8 mouse cellular contexts compared by ENCODE assay signal in the genomic region with DNA sequence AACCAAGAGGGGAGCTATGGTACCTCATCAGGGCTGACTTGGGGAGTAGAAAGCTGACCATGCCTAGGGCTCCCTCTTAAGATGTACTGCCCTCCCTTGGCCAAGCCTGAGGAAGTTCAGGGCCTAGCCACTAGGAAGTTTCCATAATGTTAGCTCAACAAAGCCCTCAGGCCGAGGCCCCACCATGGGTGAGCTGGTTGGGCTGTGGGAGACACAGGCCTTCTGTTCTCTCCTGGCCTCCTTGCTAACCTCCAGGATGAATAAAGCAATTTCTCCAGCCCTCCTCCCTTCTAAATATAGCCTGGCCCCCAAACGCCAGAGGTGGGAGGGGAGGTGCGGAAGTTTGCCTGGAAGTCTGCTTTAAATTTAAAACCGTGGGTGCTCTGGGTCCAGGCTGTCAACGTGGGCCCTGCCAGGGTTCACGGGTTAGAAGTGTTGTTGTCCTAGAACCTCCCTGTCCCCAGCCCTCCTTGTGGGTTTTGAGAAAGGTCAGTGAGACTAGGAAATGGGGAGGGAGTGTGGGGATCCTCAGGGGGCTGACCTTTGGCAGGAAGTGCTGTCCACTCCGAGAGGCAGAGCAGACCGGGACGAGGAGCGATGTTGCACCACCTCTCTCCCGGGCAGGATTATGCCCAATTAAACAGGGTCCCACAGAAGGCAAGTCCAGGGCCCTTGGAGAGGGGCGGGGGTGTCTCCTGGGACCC. TPM values are rescaled to one million over a fixed set of nuclear protein-coding genes. Genes with fewer than 3 reads are reported as not detected.
A peak's percentile ranks its signal among the peaks of the same experiment; 100 is the strongest.
DNase-seq lines count a peak whose midpoint lies in the region; ATAC-seq and TF ChIP-seq lines count a peak whose summit lies in the region.

No protein-coding gene starts in this region.

- H3ac ChIP-seq in myocyte (ENCODE audit: control insufficient read depth, insufficient read length) = no peak overlapping the region

- H3K4me3 ChIP-seq in kidney, postnatal 0 days (replicated peaks; ENCODE audit: low read depth, low read length) = peak overlapping the region; percentile 20; the same call in 1 of the 2 replicates
- H3K4me3 ChIP-seq in myocyte = no peak overlapping the region

- peak overlapping the region; percentile 56 for H3K4me2 ChIP-seq in kidney, postnatal 0 days (ENCODE audit: low read length)
- peak overlapping the region; percentile 66 for H3K4me2 ChIP-seq in myocyte (ENCODE audit: low read depth)

- H3K27me3 ChIP-seq in kidney, postnatal 0 days (ENCODE audit: insufficient read depth, low read length) = no peaks in the 10 kb centered on the region
- H3K27me3 ChIP-seq in myocyte (ENCODE audit: control insufficient read depth, insufficient read depth, insufficient read length) = no peaks in the 10 kb centered on the region

- no peaks in the 10 kb centered on the region for H3K9me3 ChIP-seq in kidney, postnatal 0 days (replicated peaks; ENCODE audit: low read length)

- WGBS in kidney, postnatal 0 days = 14% methylated on average over 12 of the region's 12 CpGs

- peak; percentile 51 for TF ChIP-seq CTCF in kidney, postnatal 0 days (IDR thresholded peaks at IDR 0.05; ENCODE audit: low read depth)

- ATAC-seq in granulocyte monocyte progenitor cell, adult 5-6 weeks (replicated peaks; ENCODE audit: poor library complexity, severe bottlenecking) = peak; percentile 4; the same call in 1 of the 2 replicates
- peak; percentile 8 for ATAC-seq in kidney, postnatal 0 days (replicated peaks; ENCODE audit: low FRiP score, low read depth)

- H3K27ac ChIP-seq in kidney, postnatal 0 days = peak overlapping the region; percentile 81

- H3K9ac ChIP-seq in kidney, postnatal 0 days (ENCODE audit: low read depth, low read length) = peak overlapping the region; percentile 41; the same call in 1 of the 2 replicates

- DNase-seq in heart, adult 9 months (ENCODE audit: low spot score in 2 of 2) = peak; percentile 19 to 39
- DNase-seq in heart, postnatal 25 days (ENCODE audit: low spot score) = no peak
- DNase-seq in kidney, postnatal 0 days (ENCODE audit: low spot score) = peak; percentile 74
- DNase-seq in cerebellum, postnatal 14 days = no peak
- DNase-seq in left cerebral cortex, adult 11 months (ENCODE audit: low spot score) = no peak
- DNase-seq in left cerebral cortex, postnatal 14 days (ENCODE audit: low spot score in 2 of 2) = no peak

- H3K79me2 ChIP-seq in myocyte (ENCODE audit: control insufficient read depth, insufficient read depth) = no peaks in the 10 kb centered on the region

- H3K36me3 ChIP-seq in kidney, postnatal 0 days (ENCODE audit: insufficient read depth, low read length) = no peaks in the 10 kb centered on the region
- H3K36me3 ChIP-seq in myocyte (ENCODE audit: control insufficient read depth, insufficient read depth) = no peaks in the 10 kb centered on the region

- TF ChIP-seq POLR2A in myocyte (IDR thresholded peaks at IDR 0.05; ENCODE audit: insufficient read length, low read depth) = no peak

- peaks cover 14% of the 10 kb centered on the region for H3K4me1 ChIP-seq in kidney, postnatal 0 days (replicated peaks; ENCODE audit: insufficient read depth, low read length)

- intact Hi-C loops in heart, postnatal 25 days (cut with DNase I) = loop anchor here (5.0 kb wide), 2 partner anchors 70 to 140 kb away; partner anchors contain the start of gene Amn
- intact Hi-C loops in left cerebral cortex, postnatal 14 days (cut with DNase I) = no loop called here

TF ChIP-seq in myocyte, 11 proteins besides CTCF, POLR2A, EP300 and RAD21:
- TF ChIP-seq MAX (IDR thresholded peaks at IDR 0.05; ENCODE audit: low read depth) (no peak), CEBPB (IDR thresholded peaks at IDR 0.05; ENCODE audit: insufficient read depth, poor library complexity, severe bottlenecking) (no peak), REST (IDR thresholded peaks at IDR 0.05; ENCODE audit: insufficient read depth, insufficient read length) (no peak), USF1 (IDR thresholded peaks at IDR 0.05; ENCODE audit: low read depth) (no peak), TCF3 (IDR thresholded peaks at IDR 0.05; ENCODE audit: insufficient read length, low read depth) (no peak), MYOG (IDR thresholded peaks at IDR 0.05; ENCODE audit: control insufficient read depth in 1 of 3, insufficient read depth in 1 of 3, insufficient read length in 2 of 3, low read depth in 2 of 3) (no peak), MYOD1 (IDR thresholded peaks at IDR 0.05; ENCODE audit: control insufficient read depth in 1 of 3, insufficient read length in 2 of 3, low read depth in 2 of 3) (no peak), SRF (IDR thresholded peaks at IDR 0.05; ENCODE audit: control insufficient read depth, insufficient read length, low read depth) (no peak), E2F4 (IDR thresholded peaks at IDR 0.05; ENCODE audit: insufficient read depth) (no peak), POLR2AphosphoS2 (IDR thresholded peaks at IDR 0.05; ENCODE audit: insufficient read length, low read depth) (no peak), TCF12 (IDR thresholded peaks at IDR 0.05; ENCODE audit: insufficient read depth, poor library complexity, severe bottlenecking) (no peak)

RNA-seq across cellular contexts. Expression of gene Exoc3l4, which starts 4.1 kb away (rescaled TPM):
- total RNA-seq in heart, postnatal 25 days (2021) = 1 to 10 TPM; 1.2 to 2.9 TPM
- total RNA-seq in granulocyte monocyte progenitor cell, adult 5-6 weeks (2014; fragmentation: Nextera tagmentation) = not detected in 2 replicates
- 0.26 TPM in 1 of 2 replicates, not detected in the other for total RNA-seq in granulocyte monocyte progenitor cell, adult 5-6 weeks (2017)
- polyA plus RNA-seq in kidney, postnatal 0 days (2015; fragmentation: Nextera tagmentation; extraction: Ambion mirVana) = 25.4 and 25.9 TPM in 2 replicates
- polyA plus RNA-seq in myocyte (2012; fragmentation: generic; extraction: Trizol) = 23.2 TPM
- total RNA-seq in left cerebral cortex, postnatal 14 days (2021) = under 1 TPM; 0.62 to 0.70 TPM

RNA-seq across cellular contexts. Expression of gene Lbhd2, which starts 6.1 kb away (rescaled TPM):
- not detected for total RNA-seq in heart, postnatal 25 days (2021)
- total RNA-seq in granulocyte monocyte progenitor cell, adult 5-6 weeks (2014; fragmentation: Nextera tagmentation) = not detected in 2 replicates
- total RNA-seq in granulocyte monocyte progenitor cell, adult 5-6 weeks (2017) = not detected in 2 replicates
- 12.6 and 14.3 TPM in 2 replicates for polyA plus RNA-seq in kidney, postnatal 0 days (2015; fragmentation: Nextera tagmentation; extraction: Ambion mirVana)
- polyA plus RNA-seq in myocyte (2012; fragmentation: generic; extraction: Trizol) = not detected
- total RNA-seq in left cerebral cortex, postnatal 14 days (2021) = 1 to 10 TPM in 1 of 2 experiments, not detected in 1; 1.8 TPM

RNA-seq across cellular contexts. Expression of gene Tnfaip2, which starts 29.5 kb away (rescaled TPM):
- total RNA-seq in heart, postnatal 25 days (2021) = 10 to 100 TPM; 41.7 to 48.7 TPM
- 28.6 and 30.4 TPM in 2 replicates for total RNA-seq in granulocyte monocyte progenitor cell, adult 5-6 weeks (2014; fragmentation: Nextera tagmentation)
- total RNA-seq in granulocyte monocyte progenitor cell, adult 5-6 weeks (2017) = 27.4 and 56.1 TPM in 2 replicates
- polyA plus RNA-seq in kidney, postnatal 0 days (2015; fragmentation: Nextera tagmentation; extraction: Ambion mirVana) = 34.8 and 46.7 TPM in 2 replicates
- polyA plus RNA-seq in myocyte (2012; fragmentation: generic; extraction: Trizol) = 169 TPM
- total RNA-seq in left cerebral cortex, postnatal 14 days (2021) = under 1 TPM; 0.40 to 0.93 TPM

RNA-seq across cellular contexts. Expression of gene Cdc42bpb, which starts 35.2 kb away (rescaled TPM):
- total RNA-seq in heart, postnatal 25 days (2021) = 10 to 100 TPM; 57.5 to 60.2 TPM
- 5.6 and 8.1 TPM in 2 replicates for total RNA-seq in granulocyte monocyte progenitor cell, adult 5-6 weeks (2014; fragmentation: Nextera tagmentation)
- total RNA-seq in granulocyte monocyte progenitor cell, adult 5-6 weeks (2017) = 4.8 and 8.6 TPM in 2 replicates
- 27.7 and 31.6 TPM in 2 replicates for polyA plus RNA-seq in kidney, postnatal 0 days (2015; fragmentation: Nextera tagmentation; extraction: Ambion mirVana)
- 43.2 TPM for polyA plus RNA-seq in myocyte (2012; fragmentation: generic; extraction: Trizol)
- total RNA-seq in left cerebral cortex, postnatal 14 days (2021) = 100 to 1,000 TPM; 138 to 141 TPM

Comparison
In these comparisons a context has a peak if more than half of its experiments do, and no peak if none do; other contexts are left out.
1. DNase-seq: peak in heart, adult 9 months (2 of 2) and kidney, postnatal 0 days (single experiment); none in heart, postnatal 25 days (single experiment), cerebellum, postnatal 14 days (0 of 2), left cerebral cortex, adult 11 months (single experiment) and left cerebral cortex, postnatal 14 days (0 of 2).
2. RNA of gene Tnfaip2, which starts 29.5 kb away (total RNA-seq): 27.4 to 56.1 TPM in granulocyte monocyte progenitor cell, adult 5-6 weeks and 41.7 to 48.7 TPM in heart, postnatal 25 days; 0.40 to 0.93 TPM in left cerebral cortex, postnatal 14 days; every median in the first group is over 10 times any median in the second.